Mouse (Mus musculus) lung, embryonic 15.5 days (tissue): ENCODE measurements around the gene Trim59. TPM values are rescaled to one million over a fixed set of nuclear protein-coding genes. Genes with fewer than 3 reads are reported as not detected.
"Not testable (repeated sequence)": the region's sequence is repeated elsewhere in the genome, so short reads cannot be mapped to it uniquely, and the experiment has no call there.

Source experiments
- ATAC-seq: fragments of 200-750 bp; cut with Nextera tagmentation; 2 replicates; pipeline ENCODE4 v1.8.0; 2017; ENCODE audit warnings: moderate number of reproducible peaks, borderline replicate concordance; ENCODE audit not compliant: low FRiP score, low TSS enrichment; ENCODE audit errors: extremely low read depth
- H3K27ac ChIP-seq: fragments of 300-500 bp; sonication (generic); 2 replicates; pipeline ENCODE4 v1.5.1; 2015; ENCODE audit warnings: moderate library complexity, mild to moderate bottlenecking, inconsistent platforms
- H3K27me3 ChIP-seq: fragments of 300-500 bp; sonication (generic); 2 replicates; pipeline ENCODE4 v1.6.1; 2015; ENCODE audit warnings: inconsistent platforms
- H3K36me3 ChIP-seq: fragments of 300-500 bp; sonication (generic); 2 replicates; pipeline ENCODE4 v1.6.1; 2015; ENCODE audit warnings: inconsistent platforms
- H3K4me1 ChIP-seq: fragments of 300-500 bp; sonication (generic); 2 replicates; pipeline ENCODE4 v1.6.1; 2015; ENCODE audit warnings: inconsistent platforms
- H3K4me2 ChIP-seq: fragments of 300-500 bp; sonication (generic); 2 replicates; pipeline ENCODE4 v1.6.1; 2015; ENCODE audit warnings: inconsistent platforms, mild to moderate bottlenecking, moderate library complexity
- H3K4me3 ChIP-seq: fragments of 300-500 bp; sonication (generic); 2 replicates; pipeline ENCODE4 v1.5.1; 2015; ENCODE audit warnings: mild to moderate bottlenecking, inconsistent platforms
- H3K9ac ChIP-seq: fragments of 300-500 bp; sonication (generic); 2 replicates; pipeline ENCODE4 v1.6.1; 2015; ENCODE audit warnings: inconsistent platforms
- H3K9me3 ChIP-seq: fragments of 300-500 bp; sonication (generic); 2 replicates; pipeline ENCODE4 v1.6.1; 2016; ENCODE audit warnings: inconsistent platforms
- WGBS: fragments of 180-500 bp; shearing (Covaris S2); methylation state at CpG from one replicate; pipeline ENCODE4 v1.1.7; 2015; 5-methylcytosine and 5-hydroxymethylcytosine counted together
- polyA plus RNA-seq: library from polyadenylated mRNA; unstranded; fragments of >200 nt; fragmentation: Nextera tagmentation; extraction: Ambion mirVana; gene quantifications from 2 replicates; pipeline ENCODE4 v1.2.1, GENCODE M21; 2015

The Trim59 gene
- polyA plus RNA-seq, 1 experiment from 2014 or later = 128 TPM

GRCm38 (mm10) chr3:69044167-69044591 is 376 bp downstream of the Trim59 start:
- H3K27ac ChIP-seq = peak overlapping the region; percentile 96
- peak overlapping the region; percentile 56 for H3K4me2 ChIP-seq
- peak overlapping the region; percentile 95 for H3K9ac ChIP-seq
- H3K9me3 ChIP-seq = no peaks in the 10 kb centered on the region
- peak; percentile 50 for ATAC-seq
- H3K27me3 ChIP-seq = no peaks in the 10 kb centered on the region
- H3K4me3 ChIP-seq = peak overlapping the region; percentile 95
- WGBS = 0% methylated on average over 41 of the region's 42 CpGs
- H3K36me3 ChIP-seq = peaks cover 17% of the 10 kb centered on the region
- H3K4me1 ChIP-seq = peaks cover 21% of the 10 kb centered on the region; the same call in 1 of the 2 replicates

GRCm38 (mm10) chr3:69041298-69041697 is 3.3 kb downstream of the Trim59 start:
- Histone ChIP-seq H3K4me1 (peaks cover 20% of the 10 kb centered on the region; the same call in 1 of the 2 replicates), H3K9ac (no peak overlapping the region), H3K27ac (no peak overlapping the region), H3K4me2 (peak overlapping the region; percentile 46), H3K36me3 (peaks cover 26% of the 10 kb centered on the region), H3K9me3 (no peaks in the 10 kb centered on the region), H3K4me3 (peak overlapping the region; percentile 21), H3K27me3 (no peaks in the 10 kb centered on the region)
- ATAC-seq = no peak
- 69% methylated on average over 5 of the region's 5 CpGs for WGBS

GRCm38 (mm10) chr3:69040105-69040504 is 4.5 kb downstream of the Trim59 start:
- Histone ChIP-seq H3K9ac (no peak overlapping the region), H3K4me3 (no peak overlapping the region), H3K27ac (no peak overlapping the region), H3K4me1 (peaks cover 11% of the 10 kb centered on the region; the same call in 1 of the 2 replicates), H3K27me3 (no peaks in the 10 kb centered on the region), H3K9me3 (no peaks in the 10 kb centered on the region), H3K36me3 (peaks cover 35% of the 10 kb centered on the region), H3K4me2 (no peak overlapping the region)
- 94% methylated on average over 2 of the region's 2 CpGs for WGBS
- no peak for ATAC-seq

GRCm38 (mm10) chr3:69026133-69026783 is 18.3 kb downstream of the Trim59 start:
- Histone ChIP-seq H3K27me3 (no peaks in the 10 kb centered on the region), H3K9me3 (no peaks in the 10 kb centered on the region), H3K4me2 (no peak overlapping the region), H3K27ac (no peak overlapping the region), H3K36me3 (peaks cover 70% of the 10 kb centered on the region), H3K9ac (no peak overlapping the region), H3K4me3 (no peak overlapping the region), H3K4me1 (no peaks in the 10 kb centered on the region)
- no peak for ATAC-seq
- WGBS = 87% methylated on average over 1 of the region's 1 CpGs

GRCm38 (mm10) chr3:69020764-69021163 is 23.8 kb downstream of the Trim59 start:
- H3K4me2 ChIP-seq = no peak overlapping the region
- no peak overlapping the region for H3K27ac ChIP-seq
- peaks cover 64% of the 10 kb centered on the region for H3K36me3 ChIP-seq
- H3K9ac ChIP-seq = no peak overlapping the region
- H3K27me3 ChIP-seq = no peaks in the 10 kb centered on the region
- ATAC-seq = no peak
- no peak overlapping the region for H3K4me3 ChIP-seq
- H3K4me1 ChIP-seq = no peaks in the 10 kb centered on the region
- no peaks in the 10 kb centered on the region for H3K9me3 ChIP-seq

- no peak overlapping the region for H3K27ac ChIP-seq
- no peak overlapping the region for H3K9ac ChIP-seq
- H3K4me2 ChIP-seq = no peak overlapping the region
- no peak overlapping the region for H3K4me3 ChIP-seq
- peaks cover 60% of the 10 kb centered on the region for H3K36me3 ChIP-seq
- ATAC-seq = no peak
- WGBS = 95% methylated on average over 2 of the region's 2 CpGs
- no peaks in the 10 kb centered on the region for H3K4me1 ChIP-seq
- no peaks in the 10 kb centered on the region for H3K9me3 ChIP-seq
- H3K27me3 ChIP-seq = no peaks in the 10 kb centered on the region
Observed at GRCm38 (mm10) chr3:69020285-69020684, 24.3 kb downstream of the Trim59 start.

- not testable (repeated sequence) for H3K27me3 ChIP-seq, H3K9ac ChIP-seq, H3K4me2 ChIP-seq, H3K27ac ChIP-seq, H3K9me3 ChIP-seq, H3K4me1 ChIP-seq, H3K4me3 ChIP-seq, ATAC-seq
- peaks cover 52% of the 10 kb centered on the region for H3K36me3 ChIP-seq
- 97% methylated on average over 2 of the region's 2 CpGs for WGBS
Observed at GRCm38 (mm10) chr3:69018635-69019034, 25.9 kb downstream of the Trim59 start.

GRCm38 (mm10) chr3:69017181-69017580 is 27.4 kb downstream of the Trim59 start:
- no peaks in the 10 kb centered on the region for H3K9me3 ChIP-seq
- no peak overlapping the region for H3K4me3 ChIP-seq
- no peak overlapping the region for H3K4me2 ChIP-seq
- H3K36me3 ChIP-seq = peaks cover 56% of the 10 kb centered on the region
- WGBS = 87% methylated on average over 3 of the region's 3 CpGs
- ATAC-seq = no peak
- no peaks in the 10 kb centered on the region for H3K27me3 ChIP-seq
- no peak overlapping the region for H3K27ac ChIP-seq
- H3K4me1 ChIP-seq = no peaks in the 10 kb centered on the region
- no peak overlapping the region for H3K9ac ChIP-seq

GRCm38 (mm10) chr3:69008873-69009272 is 35.7 kb downstream of the Trim59 start:
- no peak for ATAC-seq
- 53% methylated on average over 2 of the region's 2 CpGs for WGBS
- no peak overlapping the region for H3K4me3 ChIP-seq
- no peaks in the 10 kb centered on the region for H3K27me3 ChIP-seq
- no peak overlapping the region; the same call in 1 of the 2 replicates for H3K4me2 ChIP-seq
- no peak overlapping the region for H3K9ac ChIP-seq
- peaks cover 9% of the 10 kb centered on the region for H3K4me1 ChIP-seq
- H3K9me3 ChIP-seq = no peaks in the 10 kb centered on the region
- H3K27ac ChIP-seq = no peak overlapping the region
- H3K36me3 ChIP-seq = peaks cover 20% of the 10 kb centered on the region

GRCm38 (mm10) chr3:69006246-69006760 is 38.3 kb downstream of the Trim59 start:
- 3% methylated on average over 21 of the region's 21 CpGs for WGBS
- Histone ChIP-seq H3K9me3 (no peaks in the 10 kb centered on the region), H3K9ac (peak overlapping the region; percentile 98), H3K27ac (peak overlapping the region; percentile 98), H3K4me1 (peaks cover 12% of the 10 kb centered on the region), H3K4me2 (peak overlapping the region; percentile 70), H3K27me3 (no peaks in the 10 kb centered on the region), H3K4me3 (peak overlapping the region; percentile 100), H3K36me3 (peaks cover 3% of the 10 kb centered on the region; the same call in 1 of the 2 replicates)
- no peak for ATAC-seq

- WGBS = under 1% methylated on average over 67 of the region's 72 CpGs
- H3K4me1 ChIP-seq = peaks cover 12% of the 10 kb centered on the region
Observed at GRCm38 (mm10) chr3:69005338-69006245, 39.0 kb downstream of the Trim59 start.

More at GRCm38 (mm10) chr3:69005338-69006245, 39.0 kb downstream of the Trim59 start:
- peak overlapping the region; percentile 98 for H3K9ac ChIP-seq
- H3K4me2 ChIP-seq = peak overlapping the region; percentile 70
- peak overlapping the region; percentile 98 for H3K27ac ChIP-seq
- H3K9me3 ChIP-seq = no peaks in the 10 kb centered on the region
- no peaks in the 10 kb centered on the region for H3K27me3 ChIP-seq
- peak overlapping the region; percentile 100 for H3K4me3 ChIP-seq
- H3K36me3 ChIP-seq = peaks cover 3% of the 10 kb centered on the region; the same call in 1 of the 2 replicates
- ATAC-seq = peak; percentile 76
